Mouse (Mus musculus) midbrain, embryonic 13.5 days (tissue): ENCODE results near the gene Ifi27l2a. TPM values are rescaled to one million over a fixed set of nuclear protein-coding genes. Genes with fewer than 3 reads are reported as not detected.
"Not testable (repeated sequence)": the region's sequence is repeated elsewhere in the genome, so short reads cannot be mapped to it uniquely, and the experiment has no call there.

ENCODE experiments used
- ATAC-seq: fragments of 200-750 bp; cut with Nextera tagmentation; 2 replicates; pipeline ENCODE4 v1.8.0; 2017; ENCODE audit warnings: mild to moderate bottlenecking, moderate TSS enrichment, moderate library complexity
- H3K27ac ChIP-seq: fragments of 300-500 bp; sonication (generic); 2 replicates; pipeline ENCODE4 v1.5.1; 2015; ENCODE audit warnings: inconsistent platforms, mild to moderate bottlenecking, moderate library complexity
- H3K27me3 ChIP-seq: fragments of 300-500 bp; sonication (generic); 2 replicates; pipeline ENCODE4 v1.6.1; 2015; ENCODE audit warnings: mild to moderate bottlenecking, inconsistent platforms
- H3K36me3 ChIP-seq: fragments of 300-500 bp; sonication (generic); 2 replicates; pipeline ENCODE4 v1.6.1; 2015; ENCODE audit warnings: mild to moderate bottlenecking, inconsistent platforms
- H3K4me1 ChIP-seq: fragments of 300-500 bp; sonication (generic); replicated peaks from 2 replicates; pipeline ENCODE4 v1.6.1; 2015; ENCODE audit warnings: inconsistent platforms
- H3K4me2 ChIP-seq: fragments of 300-500 bp; sonication (generic); replicated peaks from 2 replicates; pipeline ENCODE4 v1.6.1; 2015; ENCODE audit warnings: moderate library complexity, mild to moderate bottlenecking, inconsistent platforms
- H3K4me3 ChIP-seq: fragments of 300-500 bp; sonication (generic); replicated peaks from 2 replicates; pipeline ENCODE4 v1.5.1; 2015; ENCODE audit warnings: mild to moderate bottlenecking, inconsistent platforms
- H3K9ac ChIP-seq: fragments of 300-500 bp; sonication (generic); replicated peaks from 2 replicates; pipeline ENCODE4 v1.6.1; 2015; ENCODE audit warnings: mild to moderate bottlenecking, inconsistent platforms
- H3K9me3 ChIP-seq: fragments of 300-500 bp; sonication (generic); 2 replicates; pipeline ENCODE4 v1.6.1; 2016; ENCODE audit warnings: mild to moderate bottlenecking, inconsistent platforms
- WGBS: fragments of 180-500 bp; shearing (Covaris S2); methylation state at CpG from one replicate; pipeline ENCODE4 v1.1.7; 2015; 5-methylcytosine and 5-hydroxymethylcytosine counted together
- polyA plus RNA-seq: library from polyadenylated mRNA; unstranded; fragments of >200 nt; fragmentation: Nextera tagmentation; extraction: Ambion mirVana; gene quantifications from 2 replicates; pipeline ENCODE4 v1.2.1, GENCODE M21; 2015

Ifi27l2a gene
- 3.0 and 6.2 TPM in 2 replicates for polyA plus RNA-seq

DNA sequence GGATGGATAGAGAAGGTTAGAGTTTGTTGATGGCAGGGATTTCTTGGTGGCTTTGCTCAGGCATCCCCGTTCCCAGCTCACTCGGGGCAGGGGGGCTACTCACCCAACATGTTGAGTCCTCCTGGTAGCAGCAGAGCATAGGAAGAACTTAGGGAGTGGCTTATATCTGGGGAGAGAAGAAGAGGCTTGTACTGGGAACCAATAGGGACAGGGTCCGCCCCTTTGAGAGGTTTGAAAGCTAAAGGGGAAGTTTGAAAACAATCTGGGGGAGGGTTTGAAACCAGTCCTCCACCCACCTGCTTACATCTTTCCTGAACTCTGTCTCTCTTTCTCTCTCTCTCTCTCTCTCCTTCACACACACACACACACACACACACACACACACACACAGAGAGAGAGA, at the start of gene Ifi27l2a:
TSS of gene Ifi27l2a (minus strand) at position 157 of the 400 bp plus-strand sequence.
- no peaks in the 10 kb centered on the region for H3K36me3 ChIP-seq
- no peaks in the 10 kb centered on the region for H3K27me3 ChIP-seq
- no peak for ATAC-seq
- H3K27ac ChIP-seq: no peak within 1 kb of the TSS
- H3K9me3 ChIP-seq: no peaks in the 10 kb centered on the region
- whole genome bisulfite sequencing: 56% methylated on average over 3 of the region's 3 CpGs
- H3K9ac ChIP-seq: no peak within 1 kb of the TSS
- no peak within 1 kb of the TSS for H3K4me2 ChIP-seq
- no peaks in the 10 kb centered on the region for H3K4me1 ChIP-seq
- H3K4me3 ChIP-seq: no peak within 1 kb of the TSS

DNA sequence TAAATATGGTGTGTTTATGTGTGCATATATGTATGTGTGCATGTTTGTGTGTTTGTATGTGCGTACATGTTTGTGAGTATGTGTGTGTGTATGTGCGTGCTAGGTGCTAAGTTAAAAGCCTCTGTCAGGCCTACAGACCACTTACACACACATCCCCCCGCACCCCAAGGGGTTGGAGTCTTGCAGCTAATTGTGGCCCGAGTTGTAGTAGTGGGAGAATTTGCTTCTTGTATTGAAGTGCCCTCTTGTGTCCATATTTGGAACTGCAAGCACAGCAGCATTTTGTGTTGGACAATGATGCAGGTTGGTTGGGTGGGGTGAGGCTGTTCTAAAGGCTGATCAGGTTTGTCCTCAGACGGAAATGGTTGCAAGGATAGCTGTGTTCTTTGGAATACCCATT, 49.3 kb upstream of the Ifi27l2a start:
- WGBS: 43% methylated on average over 5 of the region's 5 CpGs
- no peak for ATAC-seq
- Histone ChIP-seq H3K27me3 (no peaks in the 10 kb centered on the region), H3K4me3 (no peak overlapping the region), H3K4me2 (no peak overlapping the region), H3K9me3 (no peaks in the 10 kb centered on the region), H3K27ac (no peak overlapping the region), H3K36me3 (no peaks in the 10 kb centered on the region), H3K4me1 (no peaks in the 10 kb centered on the region), H3K9ac (no peak overlapping the region)

DNA sequence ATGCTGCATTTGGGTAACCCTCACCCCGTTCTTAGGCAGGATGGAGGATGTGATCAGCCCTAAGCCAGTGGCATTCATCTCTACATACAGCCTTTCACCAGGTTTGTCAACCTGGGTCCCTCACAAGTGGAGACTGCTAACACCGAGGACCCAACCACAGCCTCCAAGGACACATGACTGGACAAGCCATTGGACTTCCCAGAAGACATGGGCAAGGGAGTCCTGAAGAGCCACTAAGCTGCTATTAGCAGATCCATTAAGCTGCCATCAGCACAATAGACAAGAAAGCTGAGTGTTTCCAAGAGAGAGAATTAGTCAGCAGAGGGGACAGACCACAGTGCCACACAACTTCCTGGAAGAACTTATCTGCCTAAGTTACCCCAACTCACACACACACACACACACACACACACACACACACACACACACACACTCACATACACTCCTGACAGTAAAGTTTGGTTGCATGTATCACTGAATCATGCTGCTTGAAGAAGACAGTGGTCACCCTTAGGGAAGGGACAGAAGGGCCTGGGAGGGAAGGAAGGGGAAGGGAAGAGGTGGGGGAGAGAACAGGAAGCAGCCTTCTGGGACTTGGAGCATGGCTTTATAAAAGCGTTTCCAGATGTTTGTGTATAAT, 47.7 kb upstream of the Ifi27l2a start:
- no peaks in the 10 kb centered on the region for H3K27me3 ChIP-seq
- no peaks in the 10 kb centered on the region for H3K9me3 ChIP-seq
- H3K27ac ChIP-seq: no peak overlapping the region
- ATAC-seq: no peak
- H3K36me3 ChIP-seq: no peaks in the 10 kb centered on the region
- no peaks in the 10 kb centered on the region for H3K4me1 ChIP-seq
- H3K4me3 ChIP-seq: no peak overlapping the region
- H3K9ac ChIP-seq: no peak overlapping the region
- H3K4me2 ChIP-seq: no peak overlapping the region
- WGBS: 83% methylated on average over 3 of the region's 3 CpGs

DNA sequence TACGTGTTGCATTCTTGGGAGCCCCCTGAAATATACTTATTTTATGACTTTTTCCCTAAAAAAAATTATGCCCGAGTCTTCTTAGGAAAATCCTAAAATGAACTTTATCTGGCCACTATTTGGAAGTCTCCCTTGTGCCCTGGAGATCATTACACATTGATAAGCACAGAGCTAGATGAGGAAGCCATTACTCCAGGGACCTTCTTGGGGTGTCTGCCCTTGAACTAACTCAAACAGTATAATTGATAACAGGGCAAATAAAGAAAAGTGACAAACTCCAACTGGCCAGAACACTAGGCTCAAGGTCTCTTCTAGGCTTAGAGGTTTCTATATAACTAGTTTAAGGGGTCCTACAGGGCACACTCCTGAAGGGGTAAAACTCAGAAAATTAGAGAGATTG, 44.3 kb upstream of the Ifi27l2a start:
- H3K36me3 ChIP-seq: no peaks in the 10 kb centered on the region
- no peak overlapping the region for H3K27ac ChIP-seq
- H3K4me2 ChIP-seq: no peak overlapping the region
- H3K27me3 ChIP-seq: no peaks in the 10 kb centered on the region
- 73% methylated on average over 2 of the region's 2 CpGs for WGBS
- H3K4me1 ChIP-seq: no peaks in the 10 kb centered on the region
- H3K9ac ChIP-seq: no peak overlapping the region
- no peaks in the 10 kb centered on the region for H3K9me3 ChIP-seq
- no peak overlapping the region for H3K4me3 ChIP-seq
- ATAC-seq: no peak

DNA sequence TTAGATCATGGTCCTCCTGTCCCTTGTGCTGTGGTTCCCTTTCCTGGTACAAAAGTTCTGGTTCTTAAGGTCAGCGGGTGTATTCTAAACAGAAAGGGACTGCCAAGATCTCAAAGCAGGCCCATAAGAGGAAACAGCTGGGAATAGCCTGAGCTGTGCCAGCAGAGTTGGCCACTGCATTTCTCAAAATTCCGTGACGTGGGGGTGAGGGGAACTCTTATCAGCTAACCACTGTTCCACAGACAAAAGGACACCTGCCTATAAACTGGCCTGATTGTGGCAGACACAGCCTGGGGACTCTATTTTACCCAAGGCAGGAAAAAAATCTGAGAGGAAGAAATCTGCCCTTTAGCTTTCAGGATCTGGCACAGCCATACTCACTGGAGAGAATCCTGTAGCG, 43.8 kb upstream of the Ifi27l2a start:
- H3K9ac ChIP-seq: no peak overlapping the region
- no peaks in the 10 kb centered on the region for H3K36me3 ChIP-seq
- WGBS: 73% methylated on average over 4 of the region's 4 CpGs
- H3K27ac ChIP-seq: no peak overlapping the region
- H3K27me3 ChIP-seq: no peaks in the 10 kb centered on the region
- H3K9me3 ChIP-seq: no peaks in the 10 kb centered on the region
- no peak for ATAC-seq
- H3K4me1 ChIP-seq: no peaks in the 10 kb centered on the region
- no peak overlapping the region for H3K4me3 ChIP-seq
- no peak overlapping the region for H3K4me2 ChIP-seq

DNA sequence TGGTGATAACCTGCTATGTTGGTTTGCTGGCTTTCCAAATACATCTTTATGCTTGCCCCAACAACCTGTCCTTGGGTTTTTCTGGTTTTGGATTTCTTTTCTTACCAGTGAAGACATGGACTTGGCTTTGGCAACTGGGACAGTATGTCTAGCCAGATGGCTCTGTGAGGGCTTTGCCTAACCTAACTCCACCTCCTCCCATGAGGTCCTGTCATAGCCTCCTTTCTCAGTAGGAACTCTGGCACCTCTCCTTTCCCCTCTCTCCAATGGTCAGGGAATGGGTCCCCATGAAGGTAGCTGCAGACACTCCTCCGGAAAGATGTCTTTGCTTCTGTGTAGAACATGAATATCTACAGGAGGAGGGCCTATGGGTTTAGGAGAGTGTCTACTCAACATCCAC, 43.2 kb upstream of the Ifi27l2a start:
- no peaks in the 10 kb centered on the region for H3K27me3 ChIP-seq
- no peak overlapping the region for H3K27ac ChIP-seq
- H3K36me3 ChIP-seq: no peaks in the 10 kb centered on the region
- H3K4me3 ChIP-seq: no peak overlapping the region
- no peaks in the 10 kb centered on the region for H3K9me3 ChIP-seq
- no peak for ATAC-seq
- no peak overlapping the region for H3K4me2 ChIP-seq
- no peak overlapping the region for H3K9ac ChIP-seq
- WGBS: 86% methylated on average over 1 of the region's 1 CpGs
- H3K4me1 ChIP-seq: no peaks in the 10 kb centered on the region

DNA sequence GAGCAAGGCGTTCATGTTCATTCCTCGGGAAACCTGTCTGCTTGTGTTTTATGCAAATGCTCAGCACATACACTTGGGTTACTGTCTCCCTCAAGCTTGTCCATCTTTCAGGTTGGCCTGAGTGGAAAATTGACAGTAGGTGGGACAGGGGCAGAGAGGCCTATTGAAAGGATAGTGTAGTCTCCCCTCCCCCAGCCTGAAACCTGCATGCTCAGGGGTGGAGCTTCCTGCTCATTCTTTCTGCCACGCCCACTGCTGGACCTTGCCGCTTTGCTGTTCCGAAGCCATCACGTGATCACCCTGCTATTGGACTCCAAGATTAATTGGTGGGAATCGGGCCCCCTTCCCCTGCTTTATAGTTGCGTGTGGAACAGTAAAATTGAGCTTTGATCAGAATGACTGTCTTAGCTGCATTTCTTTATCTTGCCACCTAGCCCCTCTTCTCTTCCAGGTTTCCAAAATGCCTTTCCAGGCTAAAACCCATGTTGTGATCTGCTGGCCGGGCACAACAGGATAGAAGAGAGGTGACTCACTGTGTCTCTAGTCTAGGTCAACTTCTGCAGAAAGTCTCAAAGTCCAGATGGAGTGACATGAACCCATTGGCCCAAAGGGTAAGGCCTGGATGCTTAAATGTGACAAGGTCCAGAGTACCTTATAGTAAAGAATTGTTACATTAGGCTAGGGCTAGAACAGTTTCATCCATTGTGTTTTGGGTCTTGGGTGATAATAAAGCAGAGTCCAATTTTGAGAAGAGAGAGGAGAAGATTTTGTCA, 40.9 kb upstream of the Ifi27l2a start:
- not testable (repeated sequence) for H3K9ac ChIP-seq, H3K27ac ChIP-seq, ATAC-seq, H3K4me2 ChIP-seq, H3K36me3 ChIP-seq, H3K4me1 ChIP-seq, H3K27me3 ChIP-seq, H3K9me3 ChIP-seq, H3K4me3 ChIP-seq
- 69% methylated on average over 9 of the region's 9 CpGs for WGBS

DNA sequence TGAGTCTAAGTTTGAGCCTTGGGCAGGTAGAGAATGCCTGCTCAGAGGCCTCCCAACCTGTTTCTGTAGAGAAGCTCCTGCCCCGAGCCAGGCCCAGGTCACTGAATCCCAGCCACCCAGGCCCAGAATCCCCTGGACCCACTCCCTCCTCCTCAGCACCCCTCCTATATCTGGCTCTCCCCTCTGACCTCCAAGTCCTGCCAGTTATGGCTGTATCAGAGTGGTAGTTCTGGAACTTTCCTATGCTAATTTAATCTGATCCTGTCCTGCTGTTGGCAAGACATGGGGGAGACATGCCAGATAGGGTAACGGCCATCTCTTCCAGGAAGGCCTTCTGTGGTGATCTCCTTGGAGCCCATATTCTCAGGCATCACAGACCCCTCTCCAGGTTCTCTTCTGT, 39.3 kb upstream of the Ifi27l2a start:
- ATAC-seq: no peak
- H3K4me1 ChIP-seq: no peaks in the 10 kb centered on the region
- H3K27ac ChIP-seq: no peak overlapping the region
- no peaks in the 10 kb centered on the region for H3K27me3 ChIP-seq
- WGBS: 91% methylated on average over 2 of the region's 2 CpGs
- no peak overlapping the region for H3K4me3 ChIP-seq
- no peak overlapping the region for H3K4me2 ChIP-seq
- no peak overlapping the region for H3K9ac ChIP-seq
- no peaks in the 10 kb centered on the region for H3K36me3 ChIP-seq
- H3K9me3 ChIP-seq: no peaks in the 10 kb centered on the region

DNA sequence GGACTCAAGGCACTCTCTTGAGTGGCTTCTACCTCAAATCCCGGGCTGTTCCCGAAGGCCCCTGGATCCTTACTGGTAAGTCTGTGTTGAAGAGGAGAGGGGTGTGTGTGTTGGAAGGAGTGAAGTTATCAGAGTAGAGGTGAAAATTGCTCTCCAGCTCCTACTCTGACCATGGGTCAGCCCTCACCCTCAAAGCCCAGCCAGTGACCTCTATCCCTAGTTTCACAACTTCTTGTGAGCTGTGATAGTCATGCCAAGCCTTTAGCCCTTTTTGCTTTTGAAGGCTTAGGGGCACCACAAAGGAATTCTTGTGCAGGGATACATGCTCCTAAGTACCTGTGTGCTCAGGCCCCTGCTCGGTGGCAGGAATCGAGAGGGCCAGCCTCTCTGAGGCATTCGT, 38.2 kb upstream of the Ifi27l2a start:
- ATAC-seq: no peak
- 86% methylated on average over 5 of the region's 5 CpGs for WGBS

DNA sequence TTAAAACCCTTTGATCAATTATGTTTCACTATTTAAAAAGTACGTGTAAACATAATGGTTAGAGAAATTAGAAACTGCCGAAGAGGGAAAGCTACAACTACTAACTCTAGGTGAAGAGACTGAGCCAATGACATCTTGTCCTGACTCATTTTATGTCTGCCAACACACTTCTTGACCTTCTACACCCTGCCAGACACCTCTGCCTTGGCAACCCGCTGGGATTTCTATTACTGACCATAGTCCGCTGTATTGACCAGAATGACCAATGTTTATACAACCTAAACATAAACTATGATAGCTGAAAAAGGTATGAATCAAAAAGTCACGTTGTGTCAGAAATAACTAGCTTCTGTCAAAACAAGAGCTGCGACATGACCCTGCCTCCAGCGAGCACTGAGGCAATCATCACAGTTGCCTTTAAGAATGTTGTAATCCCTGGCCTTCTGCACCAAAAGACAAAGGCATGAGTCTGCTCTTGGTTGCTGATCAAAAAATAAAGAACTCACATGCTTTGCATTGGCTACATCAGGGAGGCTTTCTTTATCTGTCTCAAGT, 34.1 kb upstream of the Ifi27l2a start:
- Histone ChIP-seq H3K36me3 (no peaks in the 10 kb centered on the region), H3K4me3 (no peak overlapping the region), H3K9me3 (no peaks in the 10 kb centered on the region), H3K4me1 (no peaks in the 10 kb centered on the region), H3K9ac (no peak overlapping the region), H3K27ac (no peak overlapping the region), H3K4me2 (no peak overlapping the region), H3K27me3 (no peaks in the 10 kb centered on the region)
- 79% methylated on average over 7 of the region's 7 CpGs for WGBS
- ATAC-seq: no peak

More for the DNA sequence above, 38.2 kb upstream of the Ifi27l2a start:
- Histone ChIP-seq H3K4me3 (no peak overlapping the region), H3K4me2 (no peak overlapping the region), H3K9me3 (no peaks in the 10 kb centered on the region), H3K4me1 (no peaks in the 10 kb centered on the region), H3K9ac (no peak overlapping the region), H3K27ac (no peak overlapping the region), H3K36me3 (no peaks in the 10 kb centered on the region), H3K27me3 (no peaks in the 10 kb centered on the region)

DNA sequence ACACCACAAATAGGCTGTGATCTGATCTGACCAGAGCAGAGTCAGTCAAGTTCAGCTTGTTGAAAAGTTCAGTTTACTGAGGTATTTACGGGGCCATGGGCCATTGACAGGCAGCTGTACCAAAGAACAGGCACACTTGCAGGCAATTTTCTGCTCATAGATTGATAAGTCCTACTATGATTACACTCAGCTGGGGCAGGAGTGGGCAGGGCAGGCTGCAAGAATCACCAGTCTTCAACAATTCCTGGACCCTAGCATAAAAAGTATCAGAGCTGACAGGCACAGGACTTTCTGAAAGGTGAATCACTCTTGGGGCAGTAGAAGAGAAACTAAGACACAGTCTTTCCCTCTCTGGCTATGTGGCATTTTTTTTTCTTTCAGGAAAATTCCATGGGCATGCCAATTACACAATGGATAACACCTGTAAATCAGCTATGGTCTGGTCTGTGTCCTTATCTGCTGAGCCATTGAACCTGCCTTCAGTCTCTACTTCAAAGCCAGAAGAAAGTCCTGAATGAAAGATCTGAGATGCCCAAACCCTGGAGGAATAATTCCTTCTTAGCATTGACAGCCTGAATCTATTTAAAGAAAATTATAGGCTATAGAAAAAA, 33.4 kb upstream of the Ifi27l2a start:
- Histone ChIP-seq H3K9me3 (no peaks in the 10 kb centered on the region), H3K4me2 (no peak overlapping the region), H3K27me3 (no peaks in the 10 kb centered on the region), H3K4me1 (no peaks in the 10 kb centered on the region), H3K36me3 (no peaks in the 10 kb centered on the region), H3K9ac (no peak overlapping the region), H3K27ac (no peak overlapping the region), H3K4me3 (no peak overlapping the region)
- 85% methylated on average over 1 of the region's 1 CpGs for WGBS
- no peak for ATAC-seq

DNA sequence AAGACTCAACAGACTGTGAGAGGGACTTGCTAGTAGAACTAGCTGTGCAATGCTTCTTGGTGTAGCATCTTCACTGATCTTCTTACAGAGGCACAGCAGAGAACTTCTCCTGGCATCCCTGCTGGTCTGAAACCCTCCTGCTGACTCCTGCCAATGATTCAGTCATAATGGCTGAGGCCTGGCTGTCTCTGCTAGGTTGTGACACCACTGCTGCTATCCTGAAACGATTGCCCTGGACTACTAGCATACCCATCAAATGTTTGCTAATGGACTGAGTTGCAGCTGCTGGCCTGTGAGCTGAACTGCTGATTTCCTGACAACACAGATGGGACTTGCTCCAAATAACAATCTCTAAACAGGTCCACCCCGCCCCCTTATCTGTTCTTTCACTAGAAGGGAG, 31.0 kb upstream of the Ifi27l2a start:
- Histone ChIP-seq H3K27me3 (no peaks in the 10 kb centered on the region), H3K4me3 (no peak overlapping the region), H3K27ac (no peak overlapping the region), H3K4me1 (no peaks in the 10 kb centered on the region), H3K9me3 (no peaks in the 10 kb centered on the region), H3K9ac (no peak overlapping the region), H3K36me3 (no peaks in the 10 kb centered on the region), H3K4me2 (no peak overlapping the region)
- no peak for ATAC-seq
- WGBS: 47% methylated on average over 2 of the region's 2 CpGs
